Mouse (Mus musculus) liver, embryonic 13.5 days (tissue): ENCODE measurements around the gene Cacna1h. TPM values are rescaled to one million over a fixed set of nuclear protein-coding genes. Genes with fewer than 3 reads are reported as not detected.

Source experiments
- ATAC-seq: fragments of 200-750 bp; cut with Nextera tagmentation; 2 replicates; pipeline ENCODE4 v1.8.0; 2017; ENCODE audit warnings: low read depth, mild to moderate bottlenecking, moderate number of reproducible peaks, moderate library complexity
- DNase-seq: peaks from one replicate; pipeline ENCODE4 v3.0.0; 2022
- H3K27ac ChIP-seq: fragments of 300-500 bp; sonication (generic); 2 replicates; pipeline ENCODE4 v1.5.1; 2015; ENCODE audit warnings: moderate library complexity, mild to moderate bottlenecking, inconsistent platforms
- H3K27me3 ChIP-seq: fragments of 300-500 bp; sonication (generic); 2 replicates; pipeline ENCODE4 v1.6.1; 2015; ENCODE audit warnings: mild to moderate bottlenecking, inconsistent platforms
- H3K36me3 ChIP-seq: fragments of 300-500 bp; sonication (generic); 2 replicates; pipeline ENCODE4 v1.6.1; 2015; ENCODE audit warnings: mild to moderate bottlenecking, inconsistent platforms
- H3K4me1 ChIP-seq: fragments of 300-500 bp; sonication (generic); replicated peaks from 2 replicates; pipeline ENCODE4 v1.6.1; 2015; ENCODE audit warnings: inconsistent platforms
- H3K4me2 ChIP-seq: fragments of 300-500 bp; sonication (generic); 2 replicates; pipeline ENCODE4 v1.6.1; 2015; ENCODE audit warnings: inconsistent platforms, mild to moderate bottlenecking, moderate library complexity
- H3K4me3 ChIP-seq: fragments of 300-500 bp; sonication (generic); replicated peaks from 2 replicates; pipeline ENCODE4 v1.5.1; 2015; ENCODE audit warnings: mild to moderate bottlenecking, inconsistent platforms
- H3K9ac ChIP-seq: fragments of 300-500 bp; sonication (generic); 2 replicates; pipeline ENCODE4 v1.6.1; 2015; ENCODE audit warnings: mild to moderate bottlenecking, inconsistent platforms
- H3K9me3 ChIP-seq: fragments of 300-500 bp; sonication (generic); replicated peaks from 2 replicates; pipeline ENCODE4 v1.6.1; 2016; ENCODE audit warnings: inconsistent platforms
- WGBS: fragments of 180-500 bp; shearing (Covaris S2); methylation state at CpG from one replicate; pipeline ENCODE4 v1.1.7; 2015; ENCODE audit not compliant: insufficient replicate concordance; 5-methylcytosine and 5-hydroxymethylcytosine counted together
- polyA plus RNA-seq: library from polyadenylated mRNA; unstranded; fragments of >200 nt; fragmentation: Nextera tagmentation; extraction: Ambion mirVana; gene quantifications from 2 replicates; pipeline ENCODE4 v1.2.1, GENCODE M21; 2015

Gene Cacna1h
- 0.39 and 0.66 TPM in 2 replicates for polyA plus RNA-seq

DNA sequence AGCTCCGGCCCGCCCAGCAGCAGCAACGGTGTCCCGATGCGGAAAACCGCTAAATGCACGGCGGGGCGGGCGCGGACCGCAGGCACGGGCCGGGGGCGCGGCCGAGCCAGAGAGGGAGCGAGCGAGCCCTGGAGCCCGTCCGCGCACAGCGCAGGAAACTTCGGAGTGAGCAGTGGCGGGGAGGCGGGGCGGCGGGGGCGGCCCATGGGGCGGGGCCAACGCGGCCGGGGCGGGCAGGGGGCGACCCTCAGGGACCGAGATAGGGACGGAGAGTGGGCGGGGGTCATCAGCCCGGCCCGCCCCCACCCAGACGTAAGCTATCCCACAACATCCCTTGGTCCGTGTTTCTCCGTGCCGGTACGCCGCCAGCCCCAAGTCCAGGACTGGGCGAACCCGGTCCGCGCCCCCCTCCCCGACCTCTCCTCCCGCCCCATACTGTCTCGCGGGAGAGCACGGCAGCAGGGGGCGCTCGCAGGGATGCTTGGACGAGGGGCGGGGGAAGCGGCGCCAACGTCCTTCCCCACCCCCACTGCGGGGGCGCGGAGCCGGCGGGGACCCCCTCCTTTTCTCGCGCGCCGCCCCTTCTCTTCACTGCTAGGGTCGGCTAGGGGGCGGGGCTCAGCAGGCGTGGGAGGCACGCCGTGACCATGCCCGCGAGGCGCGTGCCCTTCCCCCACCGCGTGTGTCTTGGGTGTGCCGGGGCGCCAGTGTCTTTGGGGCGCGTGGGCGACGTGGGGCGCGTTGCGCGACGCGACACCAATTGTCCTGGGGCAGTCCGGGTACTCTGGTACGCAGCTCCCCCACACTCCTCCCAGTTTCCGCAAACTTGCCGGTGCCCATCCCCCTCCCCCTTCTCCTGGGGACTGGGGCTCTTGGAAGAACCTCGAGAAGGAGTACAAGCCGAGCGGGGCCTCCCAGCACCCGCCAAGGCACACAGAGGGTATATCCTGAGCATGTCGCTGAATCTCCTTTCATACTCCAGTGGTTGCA is at the start of gene Cacna1h:
Gene Cacna1h, minus strand, starts transcription at position 167 of the 990 bp plus-strand sequence.
- Histone ChIP-seq H3K27me3 (peaks cover 84% of the 10 kb centered on the region), H3K4me1 (peaks cover 6% of the 10 kb centered on the region), H3K9ac (peak within 1 kb of the TSS; percentile 53), H3K9me3 (no peaks in the 10 kb centered on the region), H3K4me3 (peak within 1 kb of the TSS; percentile 54), H3K27ac (no peak within 1 kb of the TSS), H3K36me3 (no peaks in the 10 kb centered on the region), H3K4me2 (peak within 1 kb of the TSS; percentile 67)
- 2% methylated on average over 89 of the region's 103 CpGs for WGBS
- DNase-seq, result peak; percentile 13
- peak; percentile 64 for ATAC-seq

DNA sequence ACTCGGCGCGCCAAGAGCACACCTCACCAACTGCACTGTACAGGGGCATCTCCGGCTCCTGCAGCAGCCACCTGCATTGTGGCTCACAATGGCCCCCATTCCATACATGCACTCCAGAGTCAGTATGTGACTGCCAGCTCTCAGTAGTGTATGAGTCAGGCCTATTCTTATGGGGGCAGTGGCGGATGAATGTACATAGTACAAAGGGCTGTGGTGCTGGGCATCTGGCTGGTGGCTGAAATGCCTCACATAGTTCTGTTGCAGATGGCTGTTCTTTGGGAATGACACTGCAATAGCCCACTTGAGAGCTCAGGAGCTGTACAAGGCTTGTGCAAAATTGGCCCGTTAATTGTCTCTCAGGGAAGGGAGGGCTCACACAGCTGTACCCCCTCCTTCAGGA is 48.5 kb upstream of the Cacna1h start:
- H3K36me3 ChIP-seq, result no peaks in the 10 kb centered on the region
- no peak overlapping the region for H3K9ac ChIP-seq
- peaks cover 16% of the 10 kb centered on the region; the same call in 1 of the 2 replicates for H3K27me3 ChIP-seq
- no peaks in the 10 kb centered on the region for H3K4me1 ChIP-seq
- H3K4me3 ChIP-seq, result no peak overlapping the region
- no peak overlapping the region for H3K4me2 ChIP-seq
- no peak overlapping the region for H3K27ac ChIP-seq
- H3K9me3 ChIP-seq, result no peaks in the 10 kb centered on the region
- no peak for DNase-seq
- ATAC-seq, result no peak
- WGBS, result 80% methylated on average over 6 of the region's 6 CpGs

DNA sequence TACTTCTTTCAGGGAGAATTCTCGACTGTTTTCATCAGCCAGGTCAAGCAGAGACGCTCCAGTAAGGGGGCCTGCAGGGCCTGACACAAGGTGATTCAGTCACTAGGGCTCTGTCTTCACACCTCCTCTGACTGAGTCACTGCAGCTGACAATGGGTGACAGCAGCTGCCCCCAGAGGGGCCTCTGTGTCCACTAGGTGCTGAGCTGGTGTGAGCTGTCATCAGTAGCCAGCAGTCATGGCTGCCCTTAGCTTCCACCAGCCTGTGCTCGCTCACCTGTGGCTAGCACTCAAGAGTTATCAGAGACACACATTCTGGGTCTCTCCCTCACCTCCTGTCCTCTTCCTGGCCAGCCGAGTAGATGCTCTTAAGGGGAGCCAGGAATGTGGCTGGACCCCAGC is 47.2 kb upstream of the Cacna1h start:
- no peaks in the 10 kb centered on the region for H3K9me3 ChIP-seq
- ATAC-seq, result no peak
- no peak for DNase-seq
- no peak overlapping the region for H3K4me2 ChIP-seq
- peaks cover 24% of the 10 kb centered on the region for H3K27me3 ChIP-seq
- no peaks in the 10 kb centered on the region for H3K4me1 ChIP-seq
- H3K4me3 ChIP-seq, result no peak overlapping the region
- H3K9ac ChIP-seq, result no peak overlapping the region
- no peaks in the 10 kb centered on the region for H3K36me3 ChIP-seq
- 30% methylated on average over 4 of the region's 4 CpGs for WGBS
- H3K27ac ChIP-seq, result no peak overlapping the region

DNA sequence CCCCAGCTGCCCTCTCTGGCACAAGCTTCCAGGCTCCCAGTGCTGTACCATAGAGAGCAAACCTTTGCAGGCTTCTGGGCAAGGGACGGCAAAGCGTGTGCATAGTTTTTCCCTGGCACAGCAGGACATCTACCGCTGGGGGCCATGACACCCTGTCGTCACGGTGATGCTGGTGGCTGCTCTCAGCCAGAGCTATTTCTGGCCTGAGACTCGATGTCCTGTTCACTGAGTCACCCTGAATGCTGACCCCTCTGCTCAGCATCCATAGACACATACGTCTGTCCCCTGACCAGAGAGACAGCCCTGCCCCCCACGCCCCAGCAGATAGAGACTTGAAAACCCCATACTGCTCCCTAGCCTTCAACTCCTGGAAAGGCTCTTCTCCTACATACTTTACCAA is 46.6 kb upstream of the Cacna1h start:
- H3K27me3 ChIP-seq, result peaks cover 28% of the 10 kb centered on the region
- no peak overlapping the region for H3K9ac ChIP-seq
- no peak overlapping the region for H3K4me3 ChIP-seq
- H3K27ac ChIP-seq, result no peak overlapping the region
- ATAC-seq, result no peak
- 53% methylated on average over 8 of the region's 8 CpGs for WGBS
- no peaks in the 10 kb centered on the region for H3K9me3 ChIP-seq
- H3K36me3 ChIP-seq, result no peaks in the 10 kb centered on the region
- H3K4me1 ChIP-seq, result no peaks in the 10 kb centered on the region
- DNase-seq, result no peak
- no peak overlapping the region for H3K4me2 ChIP-seq

DNA sequence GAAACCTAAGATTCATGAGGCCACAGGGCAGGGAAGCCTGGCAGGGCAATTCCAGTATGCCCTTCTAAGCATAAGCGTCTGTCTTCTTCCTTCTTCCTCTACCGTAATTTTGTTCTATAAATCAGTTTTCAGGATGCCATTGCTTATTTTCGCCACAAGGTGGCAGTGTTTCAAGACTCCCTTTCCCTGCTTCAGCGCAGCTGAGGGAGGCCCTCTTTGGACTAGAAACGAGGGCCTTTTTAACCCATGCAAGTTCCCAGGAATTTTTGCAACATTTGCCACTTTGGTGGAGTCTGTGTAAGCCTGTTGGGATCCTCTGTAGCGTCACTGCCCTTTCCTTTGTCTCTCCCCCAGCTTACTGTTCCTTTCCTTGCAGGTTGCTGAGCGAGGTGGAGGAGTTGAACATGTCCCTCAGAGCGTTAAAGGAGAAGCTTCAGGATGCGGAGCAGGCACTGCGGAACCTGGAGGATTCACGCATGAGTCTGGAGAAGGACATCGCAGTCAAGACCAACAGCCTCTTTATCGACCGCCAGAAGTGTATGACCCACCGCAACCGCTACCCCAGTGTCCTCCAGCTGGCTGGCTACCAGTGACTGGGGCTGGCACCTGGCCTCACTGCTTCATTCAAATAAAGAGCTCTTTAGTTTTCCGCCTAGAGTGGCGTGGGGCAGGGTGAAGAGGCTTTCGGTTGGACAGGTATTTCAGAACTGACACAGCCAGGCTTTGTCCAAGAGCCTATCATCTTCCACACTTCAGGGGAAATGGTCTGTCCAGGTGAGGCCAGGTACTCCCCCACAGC is 42.6 kb upstream of the Cacna1h start:
- peaks cover 55% of the 10 kb centered on the region for H3K27me3 ChIP-seq
- WGBS, result 33% methylated on average over 19 of the region's 19 CpGs
- H3K9me3 ChIP-seq, result no peaks in the 10 kb centered on the region
- ATAC-seq (no peak), DNase-seq (peak; percentile 26)
- no peak overlapping the region for H3K4me2 ChIP-seq
- H3K27ac ChIP-seq, result no peak overlapping the region
- no peak overlapping the region for H3K4me3 ChIP-seq
- H3K36me3 ChIP-seq, result no peaks in the 10 kb centered on the region
- H3K4me1 ChIP-seq, result peaks cover 6% of the 10 kb centered on the region
- no peak overlapping the region for H3K9ac ChIP-seq

DNA sequence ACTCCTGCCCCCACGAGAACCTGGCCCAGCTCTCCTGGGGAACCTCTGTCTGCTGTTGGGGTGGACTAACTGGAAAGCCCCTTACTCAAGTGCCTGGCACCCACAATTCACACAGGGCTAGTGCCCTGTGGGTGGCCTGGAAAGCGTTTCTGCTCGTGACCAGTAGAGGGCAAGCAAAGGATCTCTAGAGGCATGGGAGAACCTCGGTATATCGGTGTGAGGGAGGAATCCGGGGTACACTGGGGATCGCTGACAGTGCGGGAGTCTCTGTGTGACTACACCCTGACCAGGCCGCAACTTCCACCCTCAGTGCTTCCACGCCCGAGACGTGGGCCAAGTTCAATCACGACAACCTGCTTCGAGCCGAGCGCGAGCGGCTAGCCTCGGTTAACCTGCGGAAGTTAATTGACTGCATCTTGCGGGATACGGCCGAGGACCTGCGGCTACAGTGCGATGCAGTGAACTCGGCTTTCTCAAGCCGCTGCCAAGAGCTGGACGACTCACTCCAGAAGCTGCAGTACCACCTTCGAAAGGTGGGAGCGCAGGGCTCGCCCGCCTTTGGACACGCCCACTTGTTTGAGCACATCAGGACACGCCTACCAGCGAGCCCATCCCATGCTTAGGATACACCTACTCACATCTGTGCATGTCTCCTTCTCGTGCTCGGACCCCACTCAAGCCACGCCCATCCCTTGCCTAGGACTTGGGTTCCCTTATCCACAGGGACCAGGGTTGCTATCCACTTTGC is 40.9 kb upstream of the Cacna1h start:
- 0 out of 2 replicates have a peak overlapping the region, but pooled peaks have one; percentile 13 for H3K9ac ChIP-seq
- H3K9me3 ChIP-seq, result no peaks in the 10 kb centered on the region
- ATAC-seq (peak; percentile 44; the same call in 1 of the 2 replicates), DNase-seq (peak; percentile 53)
- 3% methylated on average over 38 of the region's 38 CpGs for WGBS
- H3K4me1 ChIP-seq, result peaks cover 6% of the 10 kb centered on the region
- H3K4me2 ChIP-seq, result peak overlapping the region; percentile 69
- H3K27me3 ChIP-seq, result peaks cover 55% of the 10 kb centered on the region
- no peaks in the 10 kb centered on the region for H3K36me3 ChIP-seq
- H3K27ac ChIP-seq, result no peak overlapping the region
- H3K4me3 ChIP-seq, result peak overlapping the region; percentile 41

DNA sequence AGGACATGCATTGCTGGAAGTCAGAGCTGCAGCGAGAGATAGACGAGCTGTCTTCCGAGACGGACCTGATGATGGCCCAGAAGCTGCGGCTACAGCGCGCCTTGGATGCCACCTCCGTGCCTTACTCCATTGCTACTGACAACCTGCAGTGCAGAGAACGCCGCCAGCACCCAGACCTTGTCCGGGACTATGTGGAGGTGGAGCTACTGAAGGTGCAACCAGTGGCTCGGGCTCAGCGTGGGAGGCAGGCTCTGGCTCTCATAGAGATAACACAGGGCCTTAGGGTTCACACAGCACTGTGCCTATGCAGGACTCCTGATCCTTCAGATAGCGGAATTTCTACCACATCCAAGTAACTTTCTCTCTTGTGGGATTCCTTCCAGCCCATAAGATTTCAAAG is 38.5 kb upstream of the Cacna1h start:
- no peaks in the 10 kb centered on the region for H3K36me3 ChIP-seq
- no peak overlapping the region for H3K27ac ChIP-seq
- peaks cover 6% of the 10 kb centered on the region for H3K4me1 ChIP-seq
- DNase-seq (no peak), ATAC-seq (no peak)
- H3K27me3 ChIP-seq, result peaks cover 45% of the 10 kb centered on the region
- no peak overlapping the region for H3K4me3 ChIP-seq
- no peak overlapping the region for H3K9ac ChIP-seq
- no peaks in the 10 kb centered on the region for H3K9me3 ChIP-seq
- H3K4me2 ChIP-seq, result peak overlapping the region; percentile 39
- WGBS, result 40% methylated on average over 14 of the region's 14 CpGs

DNA sequence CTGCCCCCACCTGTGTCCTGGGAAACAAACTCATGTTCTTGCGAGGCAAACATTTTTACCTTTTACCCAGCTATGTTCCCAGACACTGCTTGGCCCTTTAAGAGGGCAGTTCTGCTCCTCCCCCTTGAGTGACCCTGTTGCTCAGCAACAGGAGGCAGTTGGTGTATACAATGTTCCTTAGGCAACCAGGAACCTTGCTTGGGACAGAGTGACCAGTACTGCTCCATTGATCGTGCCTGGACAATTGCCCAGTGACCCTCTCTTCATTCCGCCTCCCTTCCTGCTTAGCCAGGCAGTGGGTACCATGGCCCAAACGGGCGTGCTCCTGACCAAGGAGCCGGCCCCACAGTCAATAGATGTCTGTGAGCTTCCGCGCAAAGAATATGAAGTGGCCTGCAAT is 37.8 kb upstream of the Cacna1h start:
- no peak overlapping the region for H3K4me3 ChIP-seq
- WGBS, result 36% methylated on average over 8 of the region's 8 CpGs
- H3K36me3 ChIP-seq, result no peaks in the 10 kb centered on the region
- no peaks in the 10 kb centered on the region for H3K9me3 ChIP-seq
- no peak overlapping the region for H3K27ac ChIP-seq
- ATAC-seq (peak; percentile 44; the same call in 1 of the 2 replicates), DNase-seq (no peak)
- peaks cover 6% of the 10 kb centered on the region for H3K4me1 ChIP-seq
- no peak overlapping the region for H3K9ac ChIP-seq
- H3K27me3 ChIP-seq, result peaks cover 40% of the 10 kb centered on the region
- peak overlapping the region; percentile 39 for H3K4me2 ChIP-seq

DNA sequence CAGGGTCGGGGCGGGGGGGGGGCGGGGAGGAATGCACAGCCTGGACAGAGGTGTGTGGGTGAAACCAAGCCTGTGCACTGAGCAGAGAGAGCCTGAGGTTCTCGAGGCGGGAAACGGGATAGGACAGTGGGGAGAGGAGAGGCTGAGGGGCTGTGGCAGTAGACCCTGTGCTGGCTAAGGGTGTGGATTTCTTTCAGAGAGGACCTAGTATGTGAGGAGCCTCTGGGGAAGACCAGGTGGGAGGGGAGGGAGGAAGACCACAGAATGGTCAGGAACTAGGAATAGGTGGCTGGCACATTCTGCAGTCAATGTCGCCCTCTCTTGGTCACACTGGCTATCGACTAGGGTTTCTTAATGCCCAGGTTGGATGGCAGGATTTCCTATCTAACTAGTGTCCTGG is 36.2 kb upstream of the Cacna1h start:
- Histone ChIP-seq H3K9ac (no peak overlapping the region), H3K4me3 (no peak overlapping the region), H3K4me1 (peaks cover 4% of the 10 kb centered on the region), H3K9me3 (no peaks in the 10 kb centered on the region), H3K36me3 (no peaks in the 10 kb centered on the region), H3K27me3 (peaks cover 28% of the 10 kb centered on the region), H3K27ac (no peak overlapping the region), H3K4me2 (no peak overlapping the region)
- DNase-seq, result no peak
- no peak for ATAC-seq
- WGBS, result 27% methylated on average over 8 of the region's 8 CpGs

DNA sequence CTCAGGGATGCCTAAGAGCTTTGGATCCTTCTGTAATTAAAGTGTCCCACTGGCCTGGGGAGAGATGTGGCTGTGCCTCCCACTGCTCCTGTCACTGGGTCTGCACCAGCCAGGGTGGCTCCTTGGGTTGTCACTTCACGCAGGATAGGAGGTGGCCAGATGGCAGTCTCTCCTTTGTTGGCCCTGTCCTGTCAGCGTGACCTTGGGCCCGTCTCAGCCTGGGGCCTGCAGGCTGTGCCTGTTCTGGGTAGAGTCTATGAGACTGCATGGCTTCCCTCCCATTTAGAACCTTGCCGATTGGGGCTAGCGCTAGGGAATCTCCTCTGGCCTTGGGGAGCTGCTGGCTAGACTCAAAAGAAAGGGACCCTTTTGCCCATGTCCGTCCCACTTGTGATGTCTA is 34.7 kb upstream of the Cacna1h start:
- Histone ChIP-seq H3K27me3 (peaks cover 18% of the 10 kb centered on the region), H3K9ac (no peak overlapping the region), H3K4me3 (no peak overlapping the region), H3K9me3 (no peaks in the 10 kb centered on the region), H3K4me1 (no peaks in the 10 kb centered on the region), H3K36me3 (no peaks in the 10 kb centered on the region), H3K4me2 (no peak overlapping the region), H3K27ac (no peak overlapping the region)
- DNase-seq (no peak), ATAC-seq (no peak)
- 52% methylated on average over 6 of the region's 6 CpGs for WGBS

DNA sequence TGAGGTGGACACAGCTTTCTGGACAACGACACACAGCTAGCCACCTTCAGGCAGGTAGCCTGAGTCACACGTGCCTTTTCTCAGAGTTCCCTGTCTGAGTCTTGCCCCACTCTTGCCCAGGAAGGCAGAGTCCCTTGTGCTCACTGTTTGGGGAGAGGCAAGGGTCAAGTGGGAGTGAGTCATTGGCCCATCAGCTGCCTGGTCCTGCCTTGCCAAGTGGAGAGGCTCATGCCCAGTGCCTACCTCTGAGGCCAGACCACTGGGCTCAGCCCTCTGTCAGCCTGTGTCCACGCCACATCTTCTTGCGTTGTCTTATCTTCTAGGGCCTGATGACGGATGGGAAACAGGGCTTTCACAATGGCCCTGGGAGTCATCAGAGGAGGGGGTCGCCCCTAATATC is 34.2 kb upstream of the Cacna1h start:
- no peak overlapping the region for H3K27ac ChIP-seq
- no peak overlapping the region for H3K4me3 ChIP-seq
- no peaks in the 10 kb centered on the region for H3K9me3 ChIP-seq
- H3K36me3 ChIP-seq, result no peaks in the 10 kb centered on the region
- 40% methylated on average over 6 of the region's 6 CpGs for WGBS
- H3K4me1 ChIP-seq, result no peaks in the 10 kb centered on the region
- no peak for DNase-seq
- peaks cover 13% of the 10 kb centered on the region for H3K27me3 ChIP-seq
- ATAC-seq, result no peak
- no peak overlapping the region for H3K4me2 ChIP-seq
- no peak overlapping the region for H3K9ac ChIP-seq
